Mouse (Mus musculus) forebrain, postnatal 0 days (tissue): ENCODE measurements at regions not wholly inside any gene's neighbourhood (a gene's known extent, or its start where the extent isn't known, plus 50 kb on each side); places are given as distances from the start of the nearest gene placed in this dataset.

ENCODE experiments used
- ATAC-seq: fragments of 200-750 bp; cut with Nextera tagmentation; 2 replicates; pipeline ENCODE4 v1.8.0; 2017; ENCODE audit warnings: mild to moderate bottlenecking, moderate library complexity
- DNase-seq: peaks from one replicate; pipeline ENCODE4 v3.0.0-alpha.2; 2015
- H3K27ac ChIP-seq: fragments of 300-500 bp; sonication (generic); 2 replicates; pipeline ENCODE4 v1.5.1; 2014; ENCODE audit warnings: low read depth, mild to moderate bottlenecking, antibody characterized with exemption, low read length, moderate library complexity, mixed read lengths
- H3K27me3 ChIP-seq: fragments of 300-500 bp; sonication (generic); 2 replicates; pipeline ENCODE4 v1.6.1; 2014; ENCODE audit warnings: mild to moderate bottlenecking, low read length, mixed read lengths; ENCODE audit not compliant: insufficient read depth
- H3K36me3 ChIP-seq: fragments of 300-500 bp; sonication (generic); 2 replicates; pipeline ENCODE4 v1.6.1; 2014; ENCODE audit warnings: mild to moderate bottlenecking, moderate library complexity; ENCODE audit not compliant: insufficient read depth
- H3K4me1 ChIP-seq: fragments of 300-500 bp; sonication (generic); 2 replicates; pipeline ENCODE4 v1.6.1; 2014; ENCODE audit warnings: antibody characterized with exemption; ENCODE audit not compliant: insufficient read depth
- H3K4me2 ChIP-seq: fragments of 300-500 bp; sonication (generic); 2 replicates; pipeline ENCODE4 v1.6.1; 2014; ENCODE audit warnings: low read depth, mild to moderate bottlenecking, moderate library complexity
- H3K4me3 ChIP-seq: fragments of 300-500 bp; sonication (generic); 2 replicates; pipeline ENCODE4 v1.5.1; 2014; ENCODE audit warnings: low read depth, low read length, mixed read lengths
- H3K9ac ChIP-seq: fragments of 300-500 bp; sonication (generic); 2 replicates; pipeline ENCODE4 v1.6.1; 2014; ENCODE audit warnings: mild to moderate bottlenecking
- H3K9me3 ChIP-seq: fragments of 300-500 bp; sonication (generic); 2 replicates; pipeline ENCODE4 v1.6.1; 2016; ENCODE audit warnings: low read length
- CTCF ChIP-seq: sonication (generic); IDR thresholded peaks from 2 replicates; pipeline ENCODE4 v1.5.1; 2016; ENCODE audit warnings: antibody characterized with exemption, control low read depth, low read depth
- WGBS: fragments of 180-500 bp; shearing (Covaris S2); extraction: QIAGEN DNeasy Blood & Tissue Kit; methylation state at CpG from one replicate; pipeline ENCODE4 v1.1.7; 2014; 5-methylcytosine and 5-hydroxymethylcytosine counted together

DNA sequence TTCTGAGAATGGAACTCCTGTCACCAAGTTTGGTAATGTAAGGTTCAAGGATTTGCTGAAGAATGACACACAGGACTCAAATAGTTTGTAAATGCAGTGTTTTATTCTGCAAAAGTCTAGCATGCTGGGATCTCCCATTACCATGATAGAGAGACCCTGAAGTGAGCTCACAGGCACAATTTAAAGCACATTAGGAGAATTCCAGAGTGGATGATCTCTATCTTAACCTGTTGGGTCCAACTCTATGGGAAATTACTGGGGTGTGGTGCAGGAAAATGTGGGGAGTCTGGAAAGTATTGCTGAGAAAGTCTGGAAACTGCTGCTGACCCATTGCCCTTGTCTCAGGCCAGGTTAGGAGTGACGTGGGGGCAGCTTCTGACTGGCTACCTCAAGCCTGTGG is 127.8 kb upstream of the Cdh8 start:
- no peak overlapping the region for H3K4me2 ChIP-seq
- WGBS: 97% methylated on average over 1 of the region's 1 CpGs
- H3K4me1 ChIP-seq: no peaks in the 10 kb centered on the region
- no peak overlapping the region for H3K27ac ChIP-seq
- no peak for TF ChIP-seq CTCF
- H3K36me3 ChIP-seq: no peaks in the 10 kb centered on the region
- no peak overlapping the region for H3K9ac ChIP-seq
- H3K27me3 ChIP-seq: no peaks in the 10 kb centered on the region
- no peak for ATAC-seq
- no peaks in the 10 kb centered on the region for H3K9me3 ChIP-seq
- DNase-seq: no peak
- no peak overlapping the region for H3K4me3 ChIP-seq

DNA sequence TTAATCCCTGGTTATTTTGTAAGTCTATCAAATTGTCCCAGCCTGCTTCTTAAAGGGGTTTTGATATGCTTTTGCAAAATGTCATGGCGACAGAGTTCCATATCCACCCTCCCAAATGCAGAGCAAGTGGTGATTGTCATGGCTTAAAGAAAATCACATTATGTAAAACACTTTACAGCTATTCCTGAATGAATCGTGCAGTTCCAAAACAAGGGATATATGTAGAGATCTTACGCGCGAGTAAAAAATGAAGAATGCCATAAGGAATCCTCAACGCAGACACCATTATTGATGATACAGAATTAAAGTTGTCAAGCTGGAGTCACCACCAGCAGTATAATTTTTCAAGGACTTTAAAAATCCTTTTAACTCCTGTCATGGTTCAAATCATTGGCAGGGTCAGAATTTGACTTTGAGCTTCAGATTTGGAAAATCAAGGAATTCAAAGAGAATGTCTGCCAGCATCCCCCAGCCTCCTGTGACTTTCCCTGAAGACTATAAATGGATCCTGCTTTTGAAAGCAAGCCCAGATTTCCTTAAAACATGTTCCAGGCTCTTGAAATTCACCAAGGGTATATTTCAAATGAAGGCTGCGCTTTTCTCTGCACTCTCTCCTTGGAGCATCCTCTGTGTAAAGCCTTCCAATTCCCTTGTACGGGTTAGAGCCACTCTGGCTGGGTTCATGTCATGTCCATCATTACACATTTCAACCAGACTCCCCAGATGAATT is 116.6 kb upstream of the Cdh8 start:
- ATAC-seq (peak; percentile 77), DNase-seq (peak; percentile 79)
- 64% methylated on average over 8 of the region's 8 CpGs for WGBS
- H3K9me3 ChIP-seq: no peaks in the 10 kb centered on the region
- no peaks in the 10 kb centered on the region for H3K36me3 ChIP-seq
- H3K9ac ChIP-seq: no peak overlapping the region
- no peaks in the 10 kb centered on the region for H3K27me3 ChIP-seq
- H3K4me3 ChIP-seq: no peak overlapping the region
- H3K4me1 ChIP-seq: no peaks in the 10 kb centered on the region
- peak overlapping the region; percentile 41; the same call in 1 of the 2 replicates for H3K27ac ChIP-seq
- TF ChIP-seq CTCF: no peak
- H3K4me2 ChIP-seq: no peak overlapping the region

DNA sequence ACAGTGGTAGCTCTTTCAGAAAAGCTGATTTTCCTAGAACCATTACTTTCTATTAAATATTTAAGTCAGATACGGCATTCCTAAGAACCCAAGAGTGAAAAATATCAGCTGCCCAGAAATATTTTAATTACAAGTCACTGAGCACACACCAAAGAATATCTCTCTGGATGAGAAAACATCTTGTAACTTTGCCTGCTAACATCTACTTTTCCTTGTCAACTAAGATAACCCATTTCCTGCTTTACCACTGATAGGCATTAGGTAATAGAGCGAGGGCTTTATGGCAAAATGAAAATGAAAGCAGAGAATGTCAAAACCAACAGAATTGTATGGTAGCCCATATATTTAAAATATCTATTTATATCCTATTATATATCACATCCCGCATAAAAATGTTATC is 85.8 kb upstream of the Cdh8 start:
- WGBS: 81% methylated on average over 3 of the region's 3 CpGs
- no peaks in the 10 kb centered on the region for H3K36me3 ChIP-seq
- no peaks in the 10 kb centered on the region for H3K27me3 ChIP-seq

More for the DNA sequence above, 85.8 kb upstream of the Cdh8 start:
- Histone ChIP-seq H3K27ac (no peak overlapping the region), H3K4me1 (no peaks in the 10 kb centered on the region), H3K4me2 (no peak overlapping the region), H3K9me3 (no peaks in the 10 kb centered on the region), H3K4me3 (no peak overlapping the region), H3K9ac (no peak overlapping the region)
- ATAC-seq (no peak), DNase-seq (no peak)
- TF ChIP-seq CTCF: no peak
